Mouse (Mus musculus) ES-E14 (cell line): ENCODE results near the gene Selenon.

ENCODE experiments used
- CHD2 ChIP-seq: IDR thresholded peaks from 2 replicates; pipeline ENCODE4 v1.6.1; 2014; ENCODE audit warnings: mild to moderate bottlenecking, low read depth, low read length, inconsistent platforms
- ZC3H11A ChIP-seq: IDR thresholded peaks from 2 replicates; pipeline ENCODE4 v1.6.1; 2012; ENCODE audit warnings: low read depth, mild to moderate bottlenecking, inconsistent platforms, low read length, borderline replicate concordance

- TF ChIP-seq ZC3H11A = no peak
- no peak for TF ChIP-seq CHD2
Measured at GRCm38 (mm10) chr4:134518541-134518940, 33.4 kb downstream of the Selenon start.
